Mouse (Mus musculus) lung, postnatal 36 days (tissue): Measurements from ENCODE around the gene Pdzd8.

ENCODE experiments used
- DNase-seq: peaks from one replicate; pipeline ENCODE4 v3.0.0; 2022; ENCODE audit warnings: mixed read lengths

Pdzd8 gene

GRCm38 (mm10) chr19:59352760-59353159 lies 7.2 kb upstream of the Pdzd8 start:
- no peak for DNase-seq

- DNase-seq, result no peak
Measured at GRCm38 (mm10) chr19:59351151-59351889, 5.7 kb upstream of the Pdzd8 start.

GRCm38 (mm10) chr19:59350273-59350903 lies 4.8 kb upstream of the Pdzd8 start:
- peak; percentile 64 for DNase-seq

GRCm38 (mm10) chr19:59349329-59349960 lies 3.9 kb upstream of the Pdzd8 start:
- DNase-seq, result no peak

- DNase-seq, result no peak
Measured at GRCm38 (mm10) chr19:59346325-59346724, 745 bp upstream of the Pdzd8 start.

GRCm38 (mm10) chr19:59345081-59345657 lies 411 bp downstream of the Pdzd8 start:
- peak; percentile 61 for DNase-seq

GRCm38 (mm10) chr19:59344304-59344711 lies 1.3 kb downstream of the Pdzd8 start:
- DNase-seq, result peak; percentile 59

GRCm38 (mm10) chr19:59342964-59343363 lies 2.6 kb downstream of the Pdzd8 start:
- DNase-seq, result no peak

- DNase-seq, result no peak
Measured at GRCm38 (mm10) chr19:59339908-59340307, 5.7 kb downstream of the Pdzd8 start.

GRCm38 (mm10) chr19:59337872-59338681 lies 7.5 kb downstream of the Pdzd8 start:
- DNase-seq, result no peak

GRCm38 (mm10) chr19:59336655-59337054 lies 8.9 kb downstream of the Pdzd8 start:
- no peak for DNase-seq

GRCm38 (mm10) chr19:59330816-59331225 lies 14.8 kb downstream of the Pdzd8 start:
- no peak for DNase-seq

GRCm38 (mm10) chr19:59321990-59322389 lies 23.6 kb downstream of the Pdzd8 start, which contains the start of gene Rps12-ps3:
Gene Rps12-ps3 (plus strand): TSS chr19:59322290.
- DNase-seq, result no peak

GRCm38 (mm10) chr19:59316571-59316970 lies 29.0 kb downstream of the Pdzd8 start:
- peak; percentile 16 for DNase-seq

- no peak for DNase-seq
Measured at GRCm38 (mm10) chr19:59315308-59315707, 30.3 kb downstream of the Pdzd8 start.

- DNase-seq, result no peak
Measured at GRCm38 (mm10) chr19:59292183-59292839, 53.3 kb downstream of the Pdzd8 start.

GRCm38 (mm10) chr19:59289811-59290210 lies 55.8 kb downstream of the Pdzd8 start:
- DNase-seq, result no peak

GRCm38 (mm10) chr19:59289042-59289441 lies 56.5 kb downstream of the Pdzd8 start:
- no peak for DNase-seq

- DNase-seq, result no peak
Measured at GRCm38 (mm10) chr19:59282001-59282400, 63.6 kb downstream of the Pdzd8 start.

GRCm38 (mm10) chr19:59280841-59281240 lies 64.7 kb downstream of the Pdzd8 start:
- DNase-seq, result no peak

- DNase-seq, result no peak
Measured at GRCm38 (mm10) chr19:59276354-59276753, 69.2 kb downstream of the Pdzd8 start.

GRCm38 (mm10) chr19:59273190-59273589 lies 72.4 kb downstream of the Pdzd8 start:
- no peak for DNase-seq
